Mouse (Mus musculus) heart, postnatal 0 days (tissue): Measurements from ENCODE around the gene Slc6a9.

Experiments
- CTCF ChIP-seq: IDR thresholded peaks from 2 replicates; pipeline ENCODE4 v1.5.1; 2016; ENCODE audit warnings: antibody characterized with exemption, control low read depth, low read depth
- EP300 ChIP-seq: IDR thresholded peaks from 2 replicates; pipeline ENCODE4 v1.6.1; 2016; ENCODE audit warnings: antibody characterized with exemption, low read depth

- TF ChIP-seq CTCF: no peak
- TF ChIP-seq EP300: no peak
Observed at GRCm38 (mm10) chr4:117870437-117870836, 36.1 kb downstream of the Slc6a9 start.
